Mouse (Mus musculus) midbrain, embryonic 11.5 days (tissue): Measurements from ENCODE around the gene Mc1r. TPM values are rescaled to one million over a fixed set of nuclear protein-coding genes. Genes with fewer than 3 reads are reported as not detected.
"Not testable (repeated sequence)": the region's sequence is repeated elsewhere in the genome, so short reads cannot be mapped to it uniquely, and the experiment has no call there.

Source experiments
- ATAC-seq: fragments of 200-750 bp; cut with Nextera tagmentation; 2 replicates; pipeline ENCODE4 v1.8.0; 2017; ENCODE audit warnings: moderate TSS enrichment, moderate library complexity; ENCODE audit not compliant: low FRiP score
- DNase-seq: peaks from one replicate; pipeline ENCODE4 v3.0.0; 2015; ENCODE audit warnings: low spot score; ENCODE audit errors: missing footprints
- H3K27ac ChIP-seq: fragments of 300-500 bp; sonication (generic); 2 replicates; pipeline ENCODE4 v1.5.1; 2014; ENCODE audit warnings: low read depth, low read length
- H3K27me3 ChIP-seq: fragments of 300-500 bp; sonication (generic); 2 replicates; pipeline ENCODE4 v1.6.1; 2014; ENCODE audit warnings: mild to moderate bottlenecking, low read length, moderate library complexity, mixed read lengths; ENCODE audit not compliant: control insufficient read depth, insufficient read depth
- H3K36me3 ChIP-seq: fragments of 300-500 bp; sonication (generic); 2 replicates; pipeline ENCODE4 v1.6.1; 2014; ENCODE audit warnings: mild to moderate bottlenecking, low read length, moderate library complexity, mixed read lengths; ENCODE audit not compliant: control insufficient read depth, insufficient read depth
- H3K4me1 ChIP-seq: fragments of 300-500 bp; sonication (generic); 2 replicates; pipeline ENCODE4 v1.6.1; 2014; ENCODE audit warnings: low read length; ENCODE audit not compliant: control insufficient read depth, insufficient read depth
- H3K4me2 ChIP-seq: fragments of 300-500 bp; sonication (generic); 2 replicates; pipeline ENCODE4 v1.6.1; 2014; ENCODE audit warnings: mild to moderate bottlenecking, moderate library complexity
- H3K4me3 ChIP-seq: fragments of 300-500 bp; sonication (generic); 2 replicates; pipeline ENCODE4 v1.5.1; 2014; ENCODE audit warnings: low read depth, low read length
- H3K9ac ChIP-seq: fragments of 300-500 bp; sonication (generic); 2 replicates; pipeline ENCODE4 v1.6.1; 2014; ENCODE audit warnings: low read length
- H3K9me3 ChIP-seq: fragments of 300-500 bp; sonication (generic); 2 replicates; pipeline ENCODE4 v1.6.1; 2016; ENCODE audit warnings: low read length; ENCODE audit not compliant: control insufficient read depth
- WGBS: fragments of 180-500 bp; shearing (Covaris S2); extraction: QIAGEN DNeasy Blood & Tissue Kit; methylation state at CpG from one replicate; pipeline ENCODE4 v1.1.7; 2014; 5-methylcytosine and 5-hydroxymethylcytosine counted together
- polyA plus RNA-seq: library from polyadenylated mRNA; unstranded; fragments of >200 nt; fragmentation: Nextera tagmentation; extraction: Ambion mirVana; gene quantifications from 2 replicates; pipeline ENCODE4 v1.2.1, GENCODE M21; 2014

The Mc1r gene
- polyA plus RNA-seq, 1 experiment from 2014 or later, result 0.12 TPM

GRCm38 (mm10) chr8:123408586-123409544, 2.0 kb downstream of the Mc1r start:
- no peak overlapping the region; the same call in 1 of the 2 replicates for H3K4me2 ChIP-seq
- H3K9ac ChIP-seq, result peak overlapping the region; percentile 22; the same call in 1 of the 2 replicates
- peaks cover 5% of the 10 kb centered on the region for H3K27me3 ChIP-seq

GRCm38 (mm10) chr8:123410049-123410587, 3.2 kb downstream of the Mc1r start:
- Histone ChIP-seq H3K9ac (peak overlapping the region; percentile 89), H3K27ac (peak overlapping the region; percentile 87), H3K4me1 (peaks cover 29% of the 10 kb centered on the region), H3K36me3 (no peaks in the 10 kb centered on the region), H3K27me3 (peaks cover 5% of the 10 kb centered on the region), H3K4me3 (peak overlapping the region; percentile 66), H3K4me2 (peak overlapping the region; percentile 64), H3K9me3 (no peaks in the 10 kb centered on the region)
- WGBS, result 44% methylated on average over 8 of the region's 8 CpGs
- DNase-seq, result peak; percentile 94
- no peak for ATAC-seq

More at GRCm38 (mm10) chr8:123408586-123409544, 2.0 kb downstream of the Mc1r start:
- Histone ChIP-seq H3K27ac (no peak overlapping the region; the same call in 1 of the 2 replicates), H3K4me3 (no peak overlapping the region), H3K4me1 (peaks cover 26% of the 10 kb centered on the region), H3K36me3 (no peaks in the 10 kb centered on the region), H3K9me3 (no peaks in the 10 kb centered on the region)
- 83% methylated on average over 9 of the region's 9 CpGs for WGBS
- DNase-seq (peak; percentile 78), ATAC-seq (no peak)

- Histone ChIP-seq H3K4me1 (peaks cover 29% of the 10 kb centered on the region), H3K9ac (peak overlapping the region; percentile 89), H3K36me3 (no peaks in the 10 kb centered on the region), H3K9me3 (no peaks in the 10 kb centered on the region), H3K4me3 (peak overlapping the region; percentile 66), H3K27ac (peak overlapping the region; percentile 87), H3K27me3 (peaks cover 5% of the 10 kb centered on the region), H3K4me2 (peak overlapping the region; percentile 64)
- peak; percentile 31 for ATAC-seq
- WGBS, result 5% methylated on average over 11 of the region's 11 CpGs
- DNase-seq, result no peak
These were observed 3.9 kb downstream of the Mc1r start for GRCm38 (mm10) chr8:123410788-123411187.

GRCm38 (mm10) chr8:123411246-123411645, 4.3 kb downstream of the Mc1r start, which contains the start of gene Tubb3:
TSS of gene Tubb3 (plus strand) at chr8:123411424.
- Histone ChIP-seq H3K9me3 (no peaks in the 10 kb centered on the region), H3K4me2 (peak within 1 kb of the TSS; percentile 64), H3K27me3 (peaks cover 5% of the 10 kb centered on the region), H3K4me3 (peak within 1 kb of the TSS; percentile 66), H3K36me3 (no peaks in the 10 kb centered on the region), H3K9ac (peak within 1 kb of the TSS; percentile 89), H3K4me1 (peaks cover 29% of the 10 kb centered on the region), H3K27ac (peak within 1 kb of the TSS; percentile 89)
- WGBS, result 0% methylated on average over 28 of the region's 29 CpGs
- DNase-seq (peak; percentile 99), ATAC-seq (peak; percentile 91)

GRCm38 (mm10) chr8:123411781-123412327, 4.9 kb downstream of the Mc1r start:
- Histone ChIP-seq H3K27ac (peak overlapping the region; percentile 89), H3K9ac (peak overlapping the region; percentile 89), H3K9me3 (no peaks in the 10 kb centered on the region), H3K4me3 (peak overlapping the region; percentile 66), H3K36me3 (no peaks in the 10 kb centered on the region), H3K27me3 (peaks cover 5% of the 10 kb centered on the region), H3K4me1 (peaks cover 31% of the 10 kb centered on the region), H3K4me2 (peak overlapping the region; percentile 64)
- WGBS, result 4% methylated on average over 16 of the region's 16 CpGs
- DNase-seq (peak; percentile 94), ATAC-seq (peak; percentile 36)

GRCm38 (mm10) chr8:123412560-123413170, 5.8 kb downstream of the Mc1r start:
- DNase-seq (peak; percentile 96), ATAC-seq (peak; percentile 55)
- Histone ChIP-seq H3K4me2 (peak overlapping the region; percentile 64), H3K27me3 (peaks cover 5% of the 10 kb centered on the region), H3K9me3 (no peaks in the 10 kb centered on the region), H3K9ac (peak overlapping the region; percentile 89), H3K27ac (peak overlapping the region; percentile 89), H3K36me3 (no peaks in the 10 kb centered on the region), H3K4me3 (peak overlapping the region; percentile 66), H3K4me1 (peaks cover 31% of the 10 kb centered on the region)
- 0% methylated on average over 12 of the region's 12 CpGs for WGBS

GRCm38 (mm10) chr8:123414255-123414654, 7.3 kb downstream of the Mc1r start:
- peak overlapping the region; percentile 59 for H3K9ac ChIP-seq
- H3K4me1 ChIP-seq, result peaks cover 28% of the 10 kb centered on the region
- no peak overlapping the region; the same call in 1 of the 2 replicates for H3K27ac ChIP-seq
- WGBS, result 18% methylated on average over 9 of the region's 9 CpGs
- H3K27me3 ChIP-seq, result peaks cover 5% of the 10 kb centered on the region
- DNase-seq (peak; percentile 93), ATAC-seq (no peak)
- H3K4me3 ChIP-seq, result peak overlapping the region; percentile 66
- no peaks in the 10 kb centered on the region for H3K9me3 ChIP-seq
- H3K4me2 ChIP-seq, result peak overlapping the region; percentile 64
- H3K36me3 ChIP-seq, result peaks cover 8% of the 10 kb centered on the region; the same call in 1 of the 2 replicates

GRCm38 (mm10) chr8:123414997-123415696, 8.2 kb downstream of the Mc1r start:
- DNase-seq, result peak; percentile 84
- not testable (repeated sequence) for H3K36me3 ChIP-seq, H3K9me3 ChIP-seq, H3K9ac ChIP-seq, H3K27me3 ChIP-seq, ATAC-seq, H3K27ac ChIP-seq
- Histone ChIP-seq H3K4me3 (peak overlapping the region; percentile 66; the same call in 1 of the 2 replicates), H3K4me1 (peaks cover 22% of the 10 kb centered on the region), H3K4me2 (peak overlapping the region; percentile 64)
- 88% methylated on average over 5 of the region's 5 CpGs for WGBS
